Mouse (Mus musculus) hematopoietic multipotent progenitor cell, adult 10-12 weeks (in vitro differentiated cells): ENCODE results near the gene Tardbp. TPM values are rescaled to one million over a fixed set of nuclear protein-coding genes. Genes with fewer than 3 reads are reported as not detected.

Experiments used
- polyA plus RNA-seq: library from polyadenylated mRNA; stranded (reverse); fragments of >175 nt; gene quantifications from 2 replicates; pipeline ENCODE4 v1.2.3, GENCODE M21; 2012; ENCODE audit warnings: low replicate concordance

The Tardbp gene
- 5.9 and 43.6 TPM in 2 replicates for polyA plus RNA-seq

DNA sequence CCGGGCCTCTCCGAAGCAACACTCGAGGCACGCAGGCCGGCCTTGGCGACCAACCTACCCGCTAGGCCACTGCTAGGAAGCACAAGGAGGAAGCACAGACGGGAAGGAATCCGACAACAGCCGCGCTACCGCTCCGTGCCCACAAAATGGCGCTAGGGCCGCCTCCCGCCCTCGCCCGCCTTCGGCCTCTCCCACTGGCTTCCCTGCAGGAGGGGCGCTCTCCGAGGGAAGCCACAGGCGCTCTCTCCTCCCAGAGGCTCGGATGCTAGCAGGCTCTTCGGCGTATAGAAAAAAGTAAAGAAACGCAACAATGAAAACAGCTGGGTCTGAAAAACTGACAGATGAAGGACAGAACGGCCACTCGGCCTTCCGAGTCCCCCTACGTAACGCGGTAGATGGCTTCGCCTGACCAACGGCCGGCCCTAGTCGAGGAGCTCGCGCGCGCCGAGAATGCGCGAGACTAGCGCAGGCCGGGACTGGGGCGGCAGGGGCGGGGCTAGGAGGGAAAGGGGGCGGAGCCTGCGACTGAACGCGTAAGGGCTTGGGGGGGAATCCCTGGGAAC is at the start of gene Tardbp:
Gene Tardbp (minus strand): TSS at position 397 of the 563 bp plus-strand sequence.

DNA sequence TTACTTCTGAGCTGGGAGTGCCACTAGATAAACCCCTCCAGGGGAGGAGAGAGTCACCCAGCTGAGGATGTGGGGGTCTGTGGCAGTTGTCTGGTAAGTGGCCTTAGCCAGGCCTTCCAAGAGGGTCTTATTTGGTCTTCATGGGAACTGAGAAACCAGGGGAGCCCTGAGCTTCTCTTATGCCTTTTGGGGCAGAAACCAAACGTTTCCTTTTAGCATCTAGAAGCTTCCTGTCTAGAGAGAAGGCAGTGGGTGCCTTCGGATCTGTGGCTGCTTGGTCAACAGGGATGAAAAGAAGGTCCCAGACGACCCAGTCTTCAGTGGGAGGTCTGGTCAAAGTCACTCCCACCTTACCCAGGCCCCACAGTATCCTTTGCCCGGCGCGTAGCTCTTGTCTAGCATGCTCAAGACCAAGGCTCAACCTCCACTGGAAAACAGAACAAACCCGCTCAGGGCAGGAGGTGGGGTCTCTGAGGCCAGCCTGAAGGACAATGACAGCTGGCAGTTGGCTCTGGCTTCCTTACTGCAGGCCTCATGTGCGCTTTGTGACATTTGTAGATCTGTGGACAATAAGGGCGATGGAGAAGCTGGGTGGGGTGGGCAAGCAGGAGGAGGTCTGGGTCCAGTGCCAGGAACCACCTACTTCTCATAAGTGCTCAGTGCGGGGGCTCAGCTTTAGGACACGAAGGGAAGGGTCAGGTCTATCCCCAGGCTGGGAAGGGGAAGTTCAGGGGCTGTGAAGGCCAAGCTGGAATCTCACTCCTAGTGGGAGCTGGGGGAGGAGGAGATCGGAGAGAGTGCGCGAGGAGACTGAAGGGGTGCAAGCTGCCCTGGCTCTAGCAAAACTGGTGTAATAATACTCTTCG is 16.7 kb upstream of the Tardbp start, which contains the start of gene Gm572:
Gene Gm572 (plus strand): TSS at position 27 of the 866 bp plus-strand sequence.

DNA sequence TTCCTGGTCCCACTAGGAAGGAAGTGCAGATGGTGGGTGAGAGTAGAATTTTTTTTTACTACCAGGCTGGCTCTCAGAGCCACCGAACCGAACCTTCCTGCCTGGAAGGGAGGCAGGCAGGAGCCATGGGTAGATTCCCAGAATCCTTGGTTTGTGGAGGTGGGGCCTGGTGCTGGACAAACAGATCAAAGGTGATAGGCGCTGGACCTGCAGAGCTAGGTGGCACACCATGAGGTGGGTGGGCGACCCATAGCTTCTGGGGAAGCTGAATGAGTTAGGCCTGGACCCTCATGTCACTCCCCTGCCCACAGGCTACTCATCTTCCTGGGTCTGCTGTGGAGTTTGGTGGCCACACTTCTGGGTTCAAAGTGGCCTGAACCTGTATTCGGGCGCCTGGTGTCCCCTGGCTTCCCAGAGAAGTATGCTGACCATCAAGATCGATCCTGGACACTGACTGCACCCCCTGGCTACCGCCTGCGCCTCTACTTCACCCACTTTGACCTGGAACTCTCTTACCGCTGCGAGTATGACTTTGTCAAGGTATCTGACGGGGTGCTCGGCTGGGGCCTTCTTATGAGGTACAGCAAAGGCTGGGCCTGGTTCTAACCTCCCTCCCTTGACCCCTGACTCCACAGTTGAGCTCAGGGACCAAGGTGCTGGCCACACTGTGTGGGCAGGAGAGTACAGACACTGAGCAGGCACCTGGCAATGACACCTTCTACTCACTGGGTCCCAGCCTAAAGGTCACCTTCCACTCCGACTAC is 24.3 kb downstream of the Tardbp start, which contains the start of gene Masp2:
Gene Masp2 (plus strand): TSS at position 198 of the 764 bp plus-strand sequence.

DNA sequence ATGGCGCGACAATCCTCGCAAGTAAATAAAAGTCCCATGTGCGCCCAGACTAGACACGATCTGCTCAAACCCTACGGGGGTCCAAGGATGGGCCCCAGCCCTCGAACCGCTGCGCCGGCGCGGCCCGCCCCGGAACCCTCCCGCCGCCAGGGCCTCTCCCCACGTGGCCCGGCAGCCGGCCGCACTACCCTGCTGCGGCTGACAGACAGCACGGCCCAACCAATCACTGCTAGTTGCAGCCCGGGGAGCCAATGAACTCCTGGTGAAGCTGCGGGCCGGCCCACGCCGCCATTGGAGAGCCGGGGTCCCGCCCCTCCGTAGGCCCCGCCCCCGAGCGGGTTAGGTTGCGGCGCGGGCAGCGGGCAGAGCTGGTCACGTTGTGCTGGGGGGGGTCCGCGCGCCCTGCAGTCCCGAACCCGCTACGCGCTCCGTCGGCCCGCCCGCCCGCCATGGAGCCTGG is 35.6 kb downstream of the Tardbp start, which contains the start of gene Srm:
Gene Srm (plus strand): TSS at position 333 of the 460 bp plus-strand sequence.

Other genes starting within 250 kb of the Tardbp start
- 13.0 and 18.8 TPM in 2 replicates for gene Ubiad1, start 182.2 kb downstream of the Tardbp start, polyA plus RNA-seq
- 9.4 and 11.9 TPM in 2 replicates for gene Mtor, start 178.4 kb downstream of the Tardbp start, polyA plus RNA-seq
- gene Angptl7, start 126.6 kb downstream of the Tardbp start, polyA plus RNA-seq, result 2.3 and 4.3 TPM in 2 replicates
- 38.4 and 48.3 TPM in 2 replicates for gene Exosc10, start 68.6 kb downstream of the Tardbp start, polyA plus RNA-seq
- gene Srm, start 35.5 kb downstream of the Tardbp start, polyA plus RNA-seq, result 34.4 and 44.5 TPM in 2 replicates
- gene Masp2, start 24.5 kb downstream of the Tardbp start, polyA plus RNA-seq, result 0.80 and 0.91 TPM in 2 replicates
- 0.13 and 0.17 TPM in 2 replicates for gene Gm572, start 16.3 kb upstream of the Tardbp start, polyA plus RNA-seq
- 18.0 and 24.6 TPM in 2 replicates for gene Casz1, start 177.4 kb upstream of the Tardbp start, polyA plus RNA-seq